Mouse (Mus musculus) liver, postnatal 0 days (tissue): Measurements from ENCODE around the gene Olfr547.

Source experiments
- CTCF ChIP-seq: sonication (generic); IDR thresholded peaks from 2 replicates; pipeline ENCODE4 v1.5.1; 2016; ENCODE audit warnings: antibody characterized with exemption, low read depth
- EP300 ChIP-seq: IDR thresholded peaks from 2 replicates; pipeline ENCODE4 v1.6.1; 2016; ENCODE audit warnings: antibody characterized with exemption, low read depth, mild to moderate bottlenecking

DNA sequence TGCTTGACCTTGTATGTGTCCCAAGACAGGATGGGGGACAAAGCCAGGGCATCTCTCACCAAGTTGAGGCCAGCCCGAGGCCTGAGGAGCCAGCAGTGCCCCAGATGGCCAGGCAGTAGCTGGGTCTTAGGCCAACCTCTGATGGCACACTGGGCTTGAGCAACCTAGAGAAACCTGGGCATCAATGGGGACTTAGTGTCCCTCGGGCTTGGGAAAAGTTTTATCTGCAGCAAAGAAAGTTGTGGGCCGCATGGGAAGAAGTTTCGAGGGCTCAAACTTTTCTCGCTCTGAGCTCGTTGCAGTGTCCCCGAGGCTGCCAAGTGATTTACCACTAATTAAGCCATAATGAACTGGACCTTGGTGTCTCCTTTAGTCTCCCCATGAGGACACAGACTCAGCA, 24.8 kb upstream of the Olfr547 start:
- TF ChIP-seq CTCF: no peak
- TF ChIP-seq EP300: no peak
